Mouse (Mus musculus) spleen, adult 2 months (tissue): ENCODE measurements at regions not wholly inside any gene's neighbourhood (a gene's known extent, or its start where the extent isn't known, plus 50 kb on each side); places are given as distances from the start of the nearest gene placed in this dataset.

Experiments
- CTCF ChIP-seq: fragments of 200-500 bp; IDR thresholded peaks from 2 replicates; pipeline ENCODE4 v1.5.1; 2011; ENCODE audit warnings: mild to moderate bottlenecking, inconsistent platforms; ENCODE audit not compliant: insufficient read depth, insufficient read length, insufficient replicate concordance; ENCODE audit errors: extremely low read depth
- POLR2A ChIP-seq: fragments of 200-500 bp; IDR thresholded peaks from 2 replicates; pipeline ENCODE4 v1.6.1; 2011; ENCODE audit warnings: low read depth, low read length, inconsistent platforms

- TF ChIP-seq POLR2A (no peak), CTCF (no peak)
These were observed 677.5 kb downstream of the 5730522E02Rik start for GRCm38 (mm10) chr11:25533081-25533480.
